Mouse (Mus musculus) small intestine, adult 2 months (tissue): ENCODE measurements around the gene Gm45140.

Source experiments
- CTCF ChIP-seq: fragments of 200-500 bp; IDR thresholded peaks from 2 replicates; pipeline ENCODE4 v1.5.1; 2012; ENCODE audit warnings: low read depth, mild to moderate bottlenecking, control low read depth, inconsistent platforms, low read length, moderate library complexity, mixed read lengths; ENCODE audit not compliant: insufficient replicate concordance, insufficient read length; ENCODE audit errors: extremely low read depth
- POLR2A ChIP-seq: fragments of 200-500 bp; IDR thresholded peaks from 2 replicates; pipeline ENCODE4 v1.6.1; 2012; ENCODE audit warnings: low read depth, mild to moderate bottlenecking, control low read depth, inconsistent platforms, low read length, moderate library complexity

DNA sequence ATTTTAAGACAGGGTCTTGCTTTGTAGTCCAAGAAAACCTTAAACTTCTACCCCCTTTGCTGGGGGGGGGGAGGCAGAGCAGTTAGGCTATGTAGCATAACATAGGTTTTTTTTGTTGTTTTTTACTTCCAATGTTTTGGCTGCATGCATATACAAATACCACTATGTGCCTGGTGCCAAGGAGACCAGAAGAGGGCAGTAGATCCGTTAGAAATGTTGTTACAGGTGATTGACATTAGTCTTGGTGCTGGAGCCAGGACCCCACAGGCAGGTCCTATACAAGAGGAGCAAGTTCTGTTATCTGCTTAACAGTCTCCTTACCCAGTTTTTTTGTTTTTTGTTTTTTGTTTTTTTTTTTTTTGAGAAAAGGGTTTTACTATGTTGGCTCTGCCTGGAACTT is 6.7 kb upstream of the Gm45140 start:
- TF ChIP-seq CTCF = no peak
- TF ChIP-seq POLR2A = no peak
